Mouse (Mus musculus) heart, embryonic 16.5 days (tissue): Measurements from ENCODE around the gene Cdca7l. TPM values are rescaled to one million over a fixed set of nuclear protein-coding genes. Genes with fewer than 3 reads are reported as not detected.
A peak's percentile ranks its signal among the peaks of the same experiment; 100 is the strongest.
"Not testable (repeated sequence)": the region's sequence is repeated elsewhere in the genome, so short reads cannot be mapped to it uniquely, and the experiment has no call there.

Source experiments
- ATAC-seq: fragments of 200-750 bp; cut with Nextera tagmentation; replicated peaks from 2 replicates; pipeline ENCODE4 v1.8.0; 2017; ENCODE audit warnings: moderate number of reproducible peaks; ENCODE audit not compliant: insufficient read depth, low FRiP score; ENCODE audit errors: extremely low read depth
- H3K27ac ChIP-seq: fragments of 300-500 bp; sonication (generic); 2 replicates; pipeline ENCODE4 v1.5.1; 2014; ENCODE audit warnings: mild to moderate bottlenecking, low read length, control low read depth, moderate library complexity
- H3K27me3 ChIP-seq: fragments of 300-500 bp; sonication (generic); 2 replicates; pipeline ENCODE4 v1.6.1; 2014; ENCODE audit warnings: low read length, mixed read lengths; ENCODE audit not compliant: control insufficient read depth, insufficient read depth
- H3K36me3 ChIP-seq: fragments of 300-500 bp; sonication (generic); 2 replicates; pipeline ENCODE4 v1.6.1; 2014; ENCODE audit not compliant: control insufficient read depth, insufficient read depth
- H3K4me1 ChIP-seq: fragments of 300-500 bp; sonication (generic); 2 replicates; pipeline ENCODE4 v1.6.1; 2014; ENCODE audit warnings: low read length, mixed read lengths; ENCODE audit not compliant: control insufficient read depth, insufficient read depth
- H3K4me2 ChIP-seq: fragments of 300-500 bp; sonication (generic); 2 replicates; pipeline ENCODE4 v1.6.1; 2014; ENCODE audit warnings: low read depth, mild to moderate bottlenecking, control low read depth, low read length
- H3K4me3 ChIP-seq: fragments of 300-500 bp; sonication (generic); 2 replicates; pipeline ENCODE4 v1.5.1; 2014; ENCODE audit warnings: mild to moderate bottlenecking, control low read depth, low read length
- H3K9ac ChIP-seq: fragments of 300-500 bp; sonication (generic); 2 replicates; pipeline ENCODE4 v1.6.1; 2014; ENCODE audit warnings: low read length, control low read depth
- H3K9me3 ChIP-seq: fragments of 300-500 bp; sonication (generic); replicated peaks from 2 replicates; pipeline ENCODE4 v1.6.1; 2016; ENCODE audit warnings: low read length; ENCODE audit not compliant: control insufficient read depth
- WGBS: fragments of 180-500 bp; shearing (Covaris S2); extraction: QIAGEN DNeasy Blood & Tissue Kit; methylation state at CpG from one replicate; pipeline ENCODE4 v1.1.7; 2014; 5-methylcytosine and 5-hydroxymethylcytosine counted together
- polyA plus RNA-seq: library from polyadenylated mRNA; unstranded; fragments of >200 nt; fragmentation: Nextera tagmentation; extraction: Ambion mirVana; gene quantifications from 2 replicates; pipeline ENCODE4 v1.2.1, GENCODE M21; 2015

Cdca7l gene
- polyA plus RNA-seq, 1 experiment from 2014 or later = 17.4 TPM

DNA sequence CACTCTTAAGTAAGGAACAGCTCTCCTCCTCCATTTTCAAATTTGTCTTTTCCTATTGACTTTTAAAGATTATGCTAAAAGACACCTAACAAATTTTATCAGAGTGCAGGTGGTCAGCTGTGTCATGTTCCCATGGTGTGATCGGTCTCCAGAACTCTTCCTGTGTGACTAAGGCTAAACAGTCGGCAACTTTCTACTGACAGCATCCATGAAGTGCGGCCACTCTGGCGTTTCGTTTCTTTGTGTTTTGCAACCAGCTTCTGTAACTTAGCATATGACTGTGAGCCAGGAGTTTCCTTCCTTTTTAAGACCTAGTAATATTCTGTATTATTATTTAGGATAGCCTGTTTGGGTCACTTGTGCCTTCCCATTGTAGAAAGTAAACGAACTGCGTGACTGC lies 56.8 kb downstream of the Cdca7l start:
- no peaks in the 10 kb centered on the region for H3K9me3 ChIP-seq
- no peak overlapping the region for H3K4me3 ChIP-seq

DNA sequence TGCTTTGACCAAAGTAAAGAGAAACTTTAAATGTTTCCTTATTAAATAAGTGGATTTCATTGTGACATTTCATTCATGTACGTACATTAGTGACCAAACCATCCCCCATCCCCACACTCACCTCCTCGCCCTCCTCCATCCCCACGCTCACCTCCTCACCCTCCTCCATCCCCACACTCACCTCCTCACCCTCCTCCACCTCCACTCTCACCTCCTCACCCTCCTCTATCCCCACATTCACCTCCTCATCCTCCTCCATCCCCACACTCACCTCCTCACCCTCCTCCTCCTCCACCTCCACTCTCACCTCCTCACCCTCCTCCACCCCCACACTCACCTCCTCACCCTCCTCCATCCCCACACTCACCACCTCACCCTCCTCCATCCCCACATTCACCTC lies 57.2 kb downstream of the Cdca7l start:
- H3K4me1 ChIP-seq = no peaks in the 10 kb centered on the region
- H3K27ac ChIP-seq = no peak overlapping the region
- ATAC-seq = no peak
- H3K9ac ChIP-seq = no peak overlapping the region
- no peak overlapping the region for H3K4me3 ChIP-seq
- H3K9me3 ChIP-seq = no peaks in the 10 kb centered on the region
- H3K4me2 ChIP-seq = no peak overlapping the region
- no peaks in the 10 kb centered on the region for H3K36me3 ChIP-seq
- 70% methylated on average over 3 of the region's 3 CpGs for WGBS
- no peaks in the 10 kb centered on the region for H3K27me3 ChIP-seq

More for the DNA sequence above, 56.8 kb downstream of the Cdca7l start:
- Histone ChIP-seq H3K27me3 (no peaks in the 10 kb centered on the region), H3K27ac (no peak overlapping the region), H3K4me1 (no peaks in the 10 kb centered on the region), H3K36me3 (no peaks in the 10 kb centered on the region), H3K4me2 (no peak overlapping the region), H3K9ac (no peak overlapping the region)
- ATAC-seq = no peak
- WGBS = 65% methylated on average over 7 of the region's 7 CpGs

DNA sequence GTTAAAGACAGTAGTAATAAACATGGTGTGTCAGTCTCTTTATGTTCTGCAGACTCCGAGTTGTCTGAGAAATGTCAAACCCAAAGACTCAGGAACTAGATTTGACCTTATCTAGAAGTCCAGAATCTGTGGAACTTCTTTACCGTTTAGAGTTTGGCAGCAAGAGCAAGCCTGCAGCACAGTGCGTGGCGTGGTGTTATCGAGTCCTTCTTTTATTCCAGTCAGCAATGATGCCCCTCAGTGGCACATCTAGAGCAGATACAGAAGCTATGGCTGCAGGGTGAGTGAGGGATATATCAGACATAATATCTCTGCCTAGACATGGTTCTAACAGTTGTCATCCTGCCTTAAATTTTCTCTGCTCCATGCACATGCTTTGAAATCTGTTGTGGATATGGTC lies 58.6 kb downstream of the Cdca7l start:
- Histone ChIP-seq H3K9me3 (no peaks in the 10 kb centered on the region), H3K27me3 (no peaks in the 10 kb centered on the region), H3K36me3 (no peaks in the 10 kb centered on the region), H3K4me2 (no peak overlapping the region), H3K27ac (no peak overlapping the region), H3K4me3 (no peak overlapping the region), H3K9ac (no peak overlapping the region), H3K4me1 (no peaks in the 10 kb centered on the region)
- ATAC-seq = no peak
- 55% methylated on average over 5 of the region's 5 CpGs for WGBS

DNA sequence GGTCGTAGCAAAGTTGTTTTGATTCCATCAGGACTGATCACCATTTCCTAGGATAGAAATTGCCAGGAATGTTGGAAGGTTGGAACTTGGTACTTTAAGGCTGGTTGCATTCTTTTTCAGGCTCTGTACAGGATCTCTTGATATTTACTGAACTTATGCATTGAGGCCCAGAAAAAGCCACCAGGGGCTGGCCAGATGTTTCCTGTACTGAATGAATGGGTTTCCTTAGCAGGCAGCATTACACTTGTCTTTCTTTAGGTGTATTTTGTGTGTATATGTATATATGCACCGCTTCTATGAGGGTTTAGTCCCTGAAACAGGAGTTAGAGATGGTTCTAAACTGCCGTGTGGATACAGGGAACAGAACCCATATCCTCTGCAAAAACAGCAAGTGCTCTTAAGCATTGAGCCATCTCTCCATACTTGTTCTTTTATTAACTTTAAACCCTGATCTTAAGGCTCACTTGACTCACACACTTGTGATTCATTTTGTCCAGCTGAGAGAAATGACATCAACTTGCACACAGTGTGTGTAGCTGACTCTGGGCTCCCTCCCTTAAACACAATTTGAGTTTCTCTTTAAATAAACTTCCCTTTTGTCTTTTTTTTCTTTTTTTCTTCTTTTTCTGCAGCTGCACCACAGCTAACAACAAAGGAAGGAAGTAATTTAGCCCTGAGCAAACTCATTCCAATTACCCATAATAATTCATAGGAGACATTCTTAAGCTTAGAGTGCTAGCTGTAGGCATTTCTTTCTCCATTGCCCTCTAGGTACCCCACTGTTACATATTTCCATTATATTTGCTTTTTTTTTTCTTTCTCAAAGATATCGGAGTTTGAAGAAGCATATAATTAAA lies 63.8 kb downstream of the Cdca7l start:
- no peak overlapping the region for H3K4me2 ChIP-seq
- peaks cover 10% of the 10 kb centered on the region for H3K36me3 ChIP-seq
- no peak overlapping the region for H3K4me3 ChIP-seq
- 0 out of 2 replicates have a peak, but pooled peaks cover 3% of the 10 kb centered on the region for H3K9me3 ChIP-seq
- H3K27ac ChIP-seq = 0 out of 2 replicates have a peak overlapping the region, but pooled peaks have one; percentile 27
- WGBS = 77% methylated on average over 4 of the region's 4 CpGs
- no peaks in the 10 kb centered on the region for H3K27me3 ChIP-seq
- ATAC-seq = no peak; the same call in 1 of the 2 replicates
- H3K9ac ChIP-seq = no peak overlapping the region
- H3K4me1 ChIP-seq = no peaks in the 10 kb centered on the region

DNA sequence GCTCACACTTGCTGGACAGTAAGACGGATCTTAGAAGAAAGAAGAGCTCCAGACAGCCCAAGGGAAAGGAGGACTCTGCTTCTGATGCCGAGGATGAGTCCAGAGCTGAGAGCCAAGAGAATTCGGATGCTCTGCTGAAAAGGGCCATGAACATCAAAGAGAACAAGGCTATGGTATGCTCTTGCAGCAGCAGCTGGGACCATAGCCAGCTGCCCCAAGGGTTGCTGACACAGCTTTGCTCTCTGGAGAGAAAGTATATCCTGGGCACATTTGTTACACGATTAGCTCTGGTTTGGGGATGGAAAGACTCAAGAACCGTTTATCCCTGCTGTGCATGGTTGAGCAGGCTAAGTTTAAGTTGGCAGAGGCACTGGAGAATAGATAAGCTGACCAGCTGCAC lies 68.2 kb downstream of the Cdca7l start:
- H3K27me3 ChIP-seq = no peaks in the 10 kb centered on the region
- H3K9me3 ChIP-seq = 0 out of 2 replicates have a peak, but pooled peaks cover 3% of the 10 kb centered on the region
- no peak overlapping the region for H3K4me3 ChIP-seq
- no peak for ATAC-seq
- 69% methylated on average over 5 of the region's 5 CpGs for WGBS
- H3K4me2 ChIP-seq = no peak overlapping the region
- peaks cover 30% of the 10 kb centered on the region for H3K36me3 ChIP-seq
- H3K9ac ChIP-seq = no peak overlapping the region
- H3K4me1 ChIP-seq = no peaks in the 10 kb centered on the region
- no peak overlapping the region for H3K27ac ChIP-seq

DNA sequence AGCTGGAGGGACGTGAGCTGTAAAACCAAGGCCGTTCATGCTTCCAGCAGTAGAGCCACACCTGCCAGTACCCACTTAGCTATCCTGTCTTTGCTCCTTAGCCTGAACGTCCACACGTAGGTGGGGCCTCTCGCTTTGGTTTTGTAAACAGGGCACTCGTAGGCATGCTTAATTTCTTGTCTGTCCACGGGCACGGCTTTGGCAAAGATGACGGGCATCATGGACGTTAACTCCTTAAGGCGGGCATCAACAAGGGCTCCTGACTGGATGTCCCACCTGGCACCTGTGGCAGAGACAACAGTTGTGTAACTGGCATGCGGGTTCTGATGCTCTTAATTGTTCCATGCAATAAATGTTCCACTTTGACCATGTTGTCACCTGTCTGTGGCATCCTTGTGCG lies 74.3 kb downstream of the Cdca7l start:
- Histone ChIP-seq H3K4me1 (no peaks in the 10 kb centered on the region), H3K27me3 (no peaks in the 10 kb centered on the region), H3K27ac (no peak overlapping the region), H3K9ac (no peak overlapping the region), H3K4me3 (no peak overlapping the region), H3K4me2 (no peak overlapping the region), H3K9me3 (no peaks in the 10 kb centered on the region), H3K36me3 (peaks cover 26% of the 10 kb centered on the region)
- 91% methylated on average over 13 of the region's 13 CpGs for WGBS
- no peak for ATAC-seq

DNA sequence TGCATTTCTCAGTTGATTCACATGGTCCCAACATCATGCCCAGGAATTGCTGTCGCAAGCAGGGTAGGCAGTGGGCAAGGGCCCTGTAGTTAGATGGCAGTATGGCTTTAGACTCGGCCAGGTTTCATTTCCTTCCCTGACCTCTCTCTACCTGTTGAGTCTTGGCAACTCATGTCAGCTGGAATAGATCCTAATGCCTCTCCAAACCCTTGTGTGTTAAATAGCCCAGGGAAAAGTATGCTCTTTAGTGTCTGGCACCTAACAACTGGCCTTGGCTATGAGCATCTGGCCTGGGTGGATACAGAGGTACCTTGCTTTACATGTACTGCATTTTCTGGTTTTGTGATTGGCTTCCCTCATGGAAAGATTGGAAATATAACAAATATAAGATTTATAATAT lies 80.5 kb downstream of the Cdca7l start:
- WGBS = 85% methylated on average over 2 of the region's 2 CpGs

DNA sequence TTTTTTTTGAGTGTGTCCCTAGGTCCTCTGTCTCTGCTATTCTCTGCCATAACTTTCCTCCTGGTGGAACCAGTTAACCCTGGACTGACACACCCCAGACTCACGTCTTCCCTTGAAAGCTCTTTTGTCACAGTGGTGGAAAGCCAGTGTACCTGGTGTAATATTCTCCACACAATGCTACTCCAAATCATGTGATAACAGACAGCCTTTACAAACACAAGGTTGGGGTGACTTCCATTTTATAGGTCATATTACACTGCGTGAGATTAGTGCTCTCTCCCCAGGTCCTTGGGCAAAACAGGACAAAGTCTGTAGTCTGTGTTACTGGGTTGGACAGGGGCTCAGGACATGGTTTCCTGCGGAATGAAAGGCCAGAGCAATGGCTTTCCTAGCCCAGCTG lies 83.3 kb downstream of the Cdca7l start:
- Histone ChIP-seq H3K36me3 (no peaks in the 10 kb centered on the region), H3K9ac (no peak overlapping the region), H3K27ac (no peak overlapping the region), H3K27me3 (no peaks in the 10 kb centered on the region), H3K4me1 (no peaks in the 10 kb centered on the region), H3K9me3 (no peaks in the 10 kb centered on the region), H3K4me3 (no peak overlapping the region), H3K4me2 (no peak overlapping the region)
- ATAC-seq = no peak
- 77% methylated on average over 3 of the region's 3 CpGs for WGBS

More for the DNA sequence above, 80.5 kb downstream of the Cdca7l start:
- H3K4me1 ChIP-seq = no peaks in the 10 kb centered on the region
- no peak overlapping the region for H3K27ac ChIP-seq
- no peaks in the 10 kb centered on the region for H3K9me3 ChIP-seq
- no peak overlapping the region for H3K4me3 ChIP-seq
- no peaks in the 10 kb centered on the region for H3K27me3 ChIP-seq
- H3K4me2 ChIP-seq = no peak overlapping the region
- H3K9ac ChIP-seq = no peak overlapping the region
- ATAC-seq = no peak
- no peaks in the 10 kb centered on the region for H3K36me3 ChIP-seq

DNA sequence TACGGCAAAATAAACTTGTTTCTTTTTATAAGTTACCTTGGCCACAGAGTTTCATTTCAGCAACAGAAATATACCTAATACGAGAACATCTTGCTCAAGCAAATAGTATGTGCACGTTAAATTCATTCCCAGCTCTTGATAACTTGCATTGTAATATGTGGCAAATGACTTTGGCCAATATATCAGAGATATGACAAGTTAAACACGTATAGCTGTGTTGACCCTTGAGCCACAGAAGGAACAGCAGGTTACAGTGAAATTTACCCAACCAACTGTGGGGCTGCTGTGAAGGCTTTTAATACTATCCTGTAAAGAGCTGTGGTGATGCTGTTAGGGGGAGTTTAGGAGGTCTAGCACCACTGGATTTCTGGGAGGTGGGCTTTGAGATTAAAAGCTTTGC lies 96.7 kb downstream of the Cdca7l start:
- not testable (repeated sequence) for H3K27me3 ChIP-seq, ATAC-seq, H3K4me3 ChIP-seq, H3K9me3 ChIP-seq, H3K9ac ChIP-seq, H3K4me1 ChIP-seq, H3K27ac ChIP-seq, H3K36me3 ChIP-seq, H3K4me2 ChIP-seq
- WGBS = 50% methylated on average over 1 of the region's 4 CpGs
